Mouse (Mus musculus): ENCODE results near the gene Snx9. TPM values are rescaled to one million over a fixed set of nuclear protein-coding genes. Genes with fewer than 3 reads are reported as not detected.

The Snx9 gene
- polyA plus RNA-seq, 1 experiment from 2014 or later, result 55.9 TPM

DNA sequence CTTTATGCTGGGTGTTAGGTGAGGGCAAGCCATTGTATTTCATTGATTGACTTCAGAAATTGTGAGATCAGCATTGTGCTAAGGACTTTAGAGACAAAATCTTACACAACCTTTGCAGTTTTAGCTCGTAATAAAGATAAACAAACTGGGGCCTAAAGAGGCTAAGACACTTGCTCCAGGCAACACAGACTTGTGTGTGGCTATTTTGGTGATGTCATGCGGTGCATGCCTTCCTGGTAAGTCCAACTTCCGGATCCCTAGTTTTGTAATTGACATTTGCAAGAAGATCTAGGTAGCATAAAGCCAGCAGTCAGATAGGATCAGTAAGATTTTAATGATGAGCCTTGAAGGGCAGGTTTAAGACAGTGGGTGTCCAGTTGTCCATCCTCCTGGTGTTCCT, 101.0 kb downstream of the Snx9 start:
- H3K27ac ChIP-seq, result no peak overlapping the region
- peak overlapping the region; percentile 79 for H3K4me3 ChIP-seq (replicated peaks)
- 38% methylated on average over 3 of the region's 3 CpGs for WGBS
- peak overlapping the region; percentile 82; the same call in 1 of the 2 replicates for H3K9ac ChIP-seq
- peaks cover 14% of the 10 kb centered on the region for H3K4me1 ChIP-seq (replicated peaks)
- H3K9me3 ChIP-seq, result no peaks in the 10 kb centered on the region
- no peaks in the 10 kb centered on the region for H3K27me3 ChIP-seq (replicated peaks)
- peak overlapping the region; percentile 83 for H3K4me2 ChIP-seq (replicated peaks)
- no peak for ATAC-seq
- H3K36me3 ChIP-seq, result no peaks in the 10 kb centered on the region

GRCm38 (mm10) chr17:5943053-5943452, 101.9 kb downstream of the Snx9 start:
- H3K4me2 ChIP-seq (replicated peaks), result 0 out of 2 replicates have a peak overlapping the region, but pooled peaks have one; percentile 83
- no peaks in the 10 kb centered on the region for H3K9me3 ChIP-seq
- no peak overlapping the region for H3K27ac ChIP-seq
- H3K27me3 ChIP-seq (replicated peaks), result no peaks in the 10 kb centered on the region
- H3K9ac ChIP-seq, result no peak overlapping the region
- H3K4me3 ChIP-seq (replicated peaks), result no peak overlapping the region
- 49% methylated on average over 1 of the region's 1 CpGs for WGBS
- no peak for ATAC-seq
- H3K36me3 ChIP-seq, result no peaks in the 10 kb centered on the region
- peaks cover 14% of the 10 kb centered on the region for H3K4me1 ChIP-seq (replicated peaks)

- 76% methylated on average over 3 of the region's 3 CpGs for WGBS
These were observed 105.9 kb downstream of the Snx9 start for GRCm38 (mm10) chr17:5947039-5947438.

DNA sequence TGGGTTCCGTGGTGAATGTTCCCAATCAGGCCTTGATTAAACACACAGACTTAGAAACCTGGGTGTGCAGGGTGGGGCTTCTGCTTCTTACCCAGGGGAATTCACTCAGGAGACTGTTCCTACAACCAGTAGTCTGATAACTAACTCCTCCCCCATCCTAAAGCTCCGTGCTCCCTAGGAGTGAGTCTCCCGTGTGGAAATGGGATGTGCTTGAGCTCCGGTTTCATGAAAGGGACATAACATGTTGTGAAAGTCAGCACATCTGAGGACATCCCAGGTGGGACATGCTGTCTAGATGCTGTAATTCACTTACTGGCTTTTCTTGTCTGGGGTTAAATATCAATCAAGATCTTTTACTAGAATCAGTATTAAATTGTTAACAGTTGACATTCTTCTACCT, 111.3 kb downstream of the Snx9 start:
- no peaks in the 10 kb centered on the region for H3K9me3 ChIP-seq
- no peak overlapping the region for H3K4me2 ChIP-seq (replicated peaks)
- H3K27me3 ChIP-seq (replicated peaks), result no peaks in the 10 kb centered on the region
- no peak overlapping the region for H3K4me3 ChIP-seq (replicated peaks)
- ATAC-seq, result no peak
- H3K4me1 ChIP-seq (replicated peaks), result peaks cover 11% of the 10 kb centered on the region; the same call in 1 of the 2 replicates
- no peak overlapping the region for H3K9ac ChIP-seq
- WGBS, result 77% methylated on average over 4 of the region's 4 CpGs
- H3K36me3 ChIP-seq, result no peaks in the 10 kb centered on the region
- no peak overlapping the region for H3K27ac ChIP-seq

More at GRCm38 (mm10) chr17:5947039-5947438, 105.9 kb downstream of the Snx9 start:
- Histone ChIP-seq H3K27me3 (replicated peaks) (no peaks in the 10 kb centered on the region), H3K9me3 (no peaks in the 10 kb centered on the region), H3K4me2 (replicated peaks) (no peak overlapping the region), H3K27ac (no peak overlapping the region), H3K36me3 (no peaks in the 10 kb centered on the region), H3K9ac (no peak overlapping the region), H3K4me3 (replicated peaks) (no peak overlapping the region), H3K4me1 (replicated peaks) (peaks cover 19% of the 10 kb centered on the region)
- no peak for ATAC-seq

GRCm38 (mm10) chr17:5956350-5957000, 115.3 kb downstream of the Snx9 start:
- no peak overlapping the region for H3K27ac ChIP-seq

GRCm38 (mm10) chr17:5957097-5957496, 116.0 kb downstream of the Snx9 start:
- Histone ChIP-seq H3K4me3 (replicated peaks) (no peak overlapping the region), H3K27me3 (replicated peaks) (no peaks in the 10 kb centered on the region), H3K27ac (no peak overlapping the region), H3K36me3 (no peaks in the 10 kb centered on the region), H3K9ac (no peak overlapping the region), H3K4me1 (replicated peaks) (peaks cover 20% of the 10 kb centered on the region), H3K4me2 (replicated peaks) (no peak overlapping the region), H3K9me3 (no peaks in the 10 kb centered on the region)
- ATAC-seq, result no peak
- WGBS, result 46% methylated on average over 3 of the region's 3 CpGs

More at GRCm38 (mm10) chr17:5956350-5957000, 115.3 kb downstream of the Snx9 start:
- H3K9ac ChIP-seq, result no peak overlapping the region
- peak; percentile 37; the same call in 1 of the 2 replicates for ATAC-seq
- no peaks in the 10 kb centered on the region for H3K27me3 ChIP-seq (replicated peaks)
- no peaks in the 10 kb centered on the region for H3K9me3 ChIP-seq
- WGBS, result 75% methylated on average over 2 of the region's 2 CpGs
- no peak overlapping the region for H3K4me2 ChIP-seq (replicated peaks)
- no peak overlapping the region for H3K4me3 ChIP-seq (replicated peaks)
- peaks cover 20% of the 10 kb centered on the region for H3K4me1 ChIP-seq (replicated peaks)
- no peaks in the 10 kb centered on the region for H3K36me3 ChIP-seq

- no peak overlapping the region for H3K27ac ChIP-seq
- no peaks in the 10 kb centered on the region for H3K9me3 ChIP-seq
- H3K36me3 ChIP-seq, result no peaks in the 10 kb centered on the region
- 89% methylated on average over 5 of the region's 5 CpGs for WGBS
- H3K27me3 ChIP-seq (replicated peaks), result no peaks in the 10 kb centered on the region
- no peak overlapping the region for H3K4me2 ChIP-seq (replicated peaks)
- no peak for ATAC-seq
- H3K4me3 ChIP-seq (replicated peaks), result no peak overlapping the region
- H3K4me1 ChIP-seq (replicated peaks), result peaks cover 20% of the 10 kb centered on the region
- no peak overlapping the region for H3K9ac ChIP-seq
These were observed 117.1 kb downstream of the Snx9 start for GRCm38 (mm10) chr17:5958229-5958628.

DNA sequence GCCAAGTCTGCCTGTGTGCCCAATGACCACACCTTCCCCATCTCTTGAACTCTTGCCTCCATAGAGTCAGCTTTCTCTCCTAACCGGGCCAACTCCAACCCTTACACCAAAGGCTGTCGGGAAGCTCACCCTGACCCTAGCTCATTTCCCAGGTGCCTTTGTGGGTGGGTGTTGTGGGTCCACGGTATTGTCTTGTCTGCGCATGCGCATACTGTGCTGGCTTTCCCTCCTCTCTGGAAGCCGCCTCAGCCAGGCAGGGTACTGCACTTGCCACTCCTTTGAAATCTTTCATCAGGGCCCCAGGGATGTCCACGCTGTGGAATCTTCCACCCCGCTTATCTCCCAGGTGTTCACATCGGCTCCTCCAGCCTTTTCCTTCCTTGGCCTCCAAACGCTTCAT, 117.5 kb downstream of the Snx9 start:
- Histone ChIP-seq H3K9me3 (no peaks in the 10 kb centered on the region), H3K27ac (peak overlapping the region; percentile 72), H3K4me2 (replicated peaks) (peak overlapping the region; percentile 26), H3K27me3 (replicated peaks) (no peaks in the 10 kb centered on the region), H3K4me1 (replicated peaks) (peaks cover 22% of the 10 kb centered on the region), H3K9ac (0 out of 2 replicates have a peak overlapping the region, but pooled peaks have one; percentile 1), H3K4me3 (replicated peaks) (no peak overlapping the region), H3K36me3 (no peaks in the 10 kb centered on the region)
- ATAC-seq, result peak; percentile 47
- WGBS, result 75% methylated on average over 10 of the region's 10 CpGs

- no peaks in the 10 kb centered on the region for H3K36me3 ChIP-seq
- peak overlapping the region; percentile 72 for H3K27ac ChIP-seq
- H3K4me3 ChIP-seq (replicated peaks), result no peak overlapping the region
- 45% methylated on average over 7 of the region's 7 CpGs for WGBS
- peak overlapping the region; percentile 26 for H3K4me2 ChIP-seq (replicated peaks)
- H3K4me1 ChIP-seq (replicated peaks), result peaks cover 22% of the 10 kb centered on the region
- H3K9me3 ChIP-seq, result no peaks in the 10 kb centered on the region
- 0 out of 2 replicates have a peak overlapping the region, but pooled peaks have one; percentile 1 for H3K9ac ChIP-seq
- H3K27me3 ChIP-seq (replicated peaks), result no peaks in the 10 kb centered on the region
- ATAC-seq, result peak; percentile 81
These were observed 118.0 kb downstream of the Snx9 start for GRCm38 (mm10) chr17:5959096-5959495.

DNA sequence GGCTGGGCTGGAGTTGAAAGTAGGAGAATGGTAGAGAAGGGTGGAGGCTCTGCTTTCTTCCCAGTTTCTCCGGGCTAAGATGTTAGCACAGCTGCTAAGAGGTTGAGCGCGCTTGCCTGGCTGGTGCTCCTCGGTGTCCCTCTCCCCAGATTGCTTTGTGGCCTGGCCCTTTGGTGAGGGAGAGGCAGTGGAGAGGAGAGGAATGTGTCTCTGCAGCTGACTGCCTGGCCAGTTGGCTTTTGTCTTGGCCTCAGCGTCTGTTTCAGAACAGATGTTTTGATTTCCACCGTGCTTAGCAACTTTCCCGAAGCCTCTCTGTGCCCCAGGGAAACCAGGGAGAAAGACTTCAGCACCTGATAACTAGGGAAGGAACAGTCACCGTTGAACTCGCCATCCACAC, 118.7 kb downstream of the Snx9 start:
- no peak for ATAC-seq
- Histone ChIP-seq H3K27ac (peak overlapping the region; percentile 72), H3K4me3 (replicated peaks) (no peak overlapping the region), H3K4me1 (replicated peaks) (peaks cover 26% of the 10 kb centered on the region), H3K36me3 (no peaks in the 10 kb centered on the region), H3K4me2 (replicated peaks) (0 out of 2 replicates have a peak overlapping the region, but pooled peaks have one; percentile 11), H3K9me3 (no peaks in the 10 kb centered on the region), H3K27me3 (replicated peaks) (no peaks in the 10 kb centered on the region), H3K9ac (no peak overlapping the region)
- 39% methylated on average over 9 of the region's 9 CpGs for WGBS

GRCm38 (mm10) chr17:5963766-5964165, 122.6 kb downstream of the Snx9 start:
- no peak overlapping the region for H3K9ac ChIP-seq
- no peaks in the 10 kb centered on the region for H3K36me3 ChIP-seq
- peaks cover 33% of the 10 kb centered on the region for H3K4me1 ChIP-seq (replicated peaks)
- H3K4me3 ChIP-seq (replicated peaks), result no peak overlapping the region
- no peak overlapping the region for H3K27ac ChIP-seq
- no peak for ATAC-seq
- H3K27me3 ChIP-seq (replicated peaks), result no peaks in the 10 kb centered on the region
- WGBS, result 78% methylated on average over 8 of the region's 8 CpGs
- no peaks in the 10 kb centered on the region for H3K9me3 ChIP-seq
- no peak overlapping the region for H3K4me2 ChIP-seq (replicated peaks)

GRCm38 (mm10) chr17:5965084-5965781, 124.1 kb downstream of the Snx9 start:
- H3K4me3 ChIP-seq (replicated peaks), result no peak overlapping the region
- no peaks in the 10 kb centered on the region for H3K27me3 ChIP-seq (replicated peaks)
- no peak overlapping the region for H3K9ac ChIP-seq
- no peak overlapping the region for H3K4me2 ChIP-seq (replicated peaks)
- H3K4me1 ChIP-seq (replicated peaks), result peaks cover 31% of the 10 kb centered on the region
- WGBS, result 21% methylated on average over 9 of the region's 9 CpGs
- H3K27ac ChIP-seq, result peak overlapping the region; percentile 65
- H3K36me3 ChIP-seq, result no peaks in the 10 kb centered on the region
- H3K9me3 ChIP-seq, result no peaks in the 10 kb centered on the region
- ATAC-seq, result peak; percentile 75

All from intestine, embryonic 15.5 days (tissue).